Mouse (Mus musculus) limb, embryonic 13.5 days (tissue): Measurements from ENCODE around the gene Krtap19-2. TPM values are rescaled to one million over a fixed set of nuclear protein-coding genes. Genes with fewer than 3 reads are reported as not detected.

Source experiments
- ATAC-seq: fragments of 200-750 bp; cut with Nextera tagmentation; 2 replicates; pipeline ENCODE4 v1.8.0; 2017; ENCODE audit warnings: low read depth, moderate number of reproducible peaks, moderate TSS enrichment; ENCODE audit not compliant: low FRiP score
- H3K27ac ChIP-seq: fragments of 300-500 bp; sonication (generic); 2 replicates; pipeline ENCODE4 v1.5.1; 2015; ENCODE audit warnings: inconsistent platforms, mild to moderate bottlenecking, moderate library complexity
- H3K27me3 ChIP-seq: fragments of 300-500 bp; sonication (generic); 2 replicates; pipeline ENCODE4 v1.6.1; 2015; ENCODE audit warnings: mild to moderate bottlenecking, inconsistent platforms
- H3K36me3 ChIP-seq: fragments of 300-500 bp; sonication (generic); 2 replicates; pipeline ENCODE4 v1.6.1; 2015; ENCODE audit warnings: inconsistent platforms, mild to moderate bottlenecking, moderate library complexity
- H3K4me1 ChIP-seq: fragments of 300-500 bp; sonication (generic); 2 replicates; pipeline ENCODE4 v1.6.1; 2015; ENCODE audit warnings: inconsistent platforms
- H3K4me2 ChIP-seq: fragments of 300-500 bp; sonication (generic); replicated peaks from 2 replicates; pipeline ENCODE4 v1.6.1; 2015; ENCODE audit warnings: inconsistent platforms, mild to moderate bottlenecking, moderate library complexity
- H3K4me3 ChIP-seq: fragments of 300-500 bp; sonication (generic); 2 replicates; pipeline ENCODE4 v1.5.1; 2015; ENCODE audit warnings: moderate library complexity, mild to moderate bottlenecking, inconsistent platforms
- H3K9ac ChIP-seq: fragments of 300-500 bp; sonication (generic); 2 replicates; pipeline ENCODE4 v1.6.1; 2015; ENCODE audit warnings: mild to moderate bottlenecking, inconsistent platforms
- H3K9me3 ChIP-seq: fragments of 300-500 bp; sonication (generic); 2 replicates; pipeline ENCODE4 v1.6.1; 2016; ENCODE audit warnings: inconsistent platforms
- WGBS: fragments of 180-500 bp; shearing (Covaris S2); methylation state at CpG from one replicate; pipeline ENCODE4 v1.1.7; 2015; 5-methylcytosine and 5-hydroxymethylcytosine counted together
- polyA plus RNA-seq: library from polyadenylated mRNA; unstranded; fragments of >200 nt; fragmentation: Nextera tagmentation; extraction: Ambion mirVana; gene quantifications from 2 replicates; pipeline ENCODE4 v1.2.1, GENCODE M21; 2015

Gene Krtap19-2
- not detected in 2 replicates for polyA plus RNA-seq

- Histone ChIP-seq H3K27ac (no peak within 1 kb of the TSS), H3K27me3 (no peaks in the 10 kb centered on the region), H3K4me3 (no peak within 1 kb of the TSS), H3K9ac (no peak within 1 kb of the TSS), H3K9me3 (no peaks in the 10 kb centered on the region), H3K4me1 (no peaks in the 10 kb centered on the region), H3K36me3 (no peaks in the 10 kb centered on the region), H3K4me2 (no peak within 1 kb of the TSS)
- 94% methylated on average over 3 of the region's 3 CpGs for WGBS
- ATAC-seq = no peak
Observed at GRCm38 (mm10) chr16:88874169-88874568, at the start of gene Krtap19-2. Gene Krtap19-2 (minus strand): TSS chr16:88874269.

GRCm38 (mm10) chr16:88896357-88896756, 22.3 kb upstream of the Krtap19-2 start, which contains the start of gene Krtap19-5:
Gene Krtap19-5 (minus strand): TSS chr16:88896457.
- no peak within 1 kb of the TSS for H3K4me2 ChIP-seq
- 93% methylated on average over 6 of the region's 6 CpGs for WGBS

GRCm38 (mm10) chr16:88886870-88887269, 12.8 kb upstream of the Krtap19-2 start:
- H3K27ac ChIP-seq = no peak overlapping the region
- H3K4me3 ChIP-seq = no peak overlapping the region
- no peaks in the 10 kb centered on the region for H3K27me3 ChIP-seq
- no peak for ATAC-seq
- 85% methylated on average over 6 of the region's 6 CpGs for WGBS
- no peaks in the 10 kb centered on the region for H3K9me3 ChIP-seq
- no peaks in the 10 kb centered on the region for H3K4me1 ChIP-seq
- no peak overlapping the region for H3K9ac ChIP-seq
- no peak overlapping the region for H3K4me2 ChIP-seq
- H3K36me3 ChIP-seq = no peaks in the 10 kb centered on the region

More at GRCm38 (mm10) chr16:88896357-88896756, 22.3 kb upstream of the Krtap19-2 start, which contains the start of gene Krtap19-5:
- no peak within 1 kb of the TSS for H3K4me3 ChIP-seq
- H3K27ac ChIP-seq = no peak within 1 kb of the TSS
- no peaks in the 10 kb centered on the region for H3K9me3 ChIP-seq
- no peaks in the 10 kb centered on the region for H3K4me1 ChIP-seq
- ATAC-seq = no peak
- no peak within 1 kb of the TSS for H3K9ac ChIP-seq
- no peaks in the 10 kb centered on the region for H3K36me3 ChIP-seq
- H3K27me3 ChIP-seq = no peaks in the 10 kb centered on the region

GRCm38 (mm10) chr16:88884989-88885388, 10.9 kb upstream of the Krtap19-2 start, which contains the start of gene Krtap19-4:
Gene Krtap19-4 (minus strand): TSS chr16:88885089.
- Histone ChIP-seq H3K4me2 (no peak within 1 kb of the TSS), H3K9ac (no peak within 1 kb of the TSS), H3K36me3 (no peaks in the 10 kb centered on the region), H3K9me3 (no peaks in the 10 kb centered on the region), H3K4me1 (no peaks in the 10 kb centered on the region), H3K27ac (no peak within 1 kb of the TSS), H3K27me3 (no peaks in the 10 kb centered on the region), H3K4me3 (no peak within 1 kb of the TSS)
- ATAC-seq = no peak
- 87% methylated on average over 5 of the region's 5 CpGs for whole genome bisulfite sequencing

GRCm38 (mm10) chr16:88877938-88878337, 3.9 kb upstream of the Krtap19-2 start, which contains the start of gene Krtap19-3:
Gene Krtap19-3 (minus strand): TSS chr16:88878038.
- ATAC-seq = no peak
- WGBS = 92% methylated on average over 2 of the region's 2 CpGs
- no peaks in the 10 kb centered on the region for H3K36me3 ChIP-seq

GRCm38 (mm10) chr16:88869311-88869710, 4.8 kb downstream of the Krtap19-2 start, which contains the start of gene Krtap19-1:
Gene Krtap19-1 (minus strand): TSS chr16:88869411.
- no peak for ATAC-seq
- H3K27ac ChIP-seq = no peak within 1 kb of the TSS
- no peaks in the 10 kb centered on the region for H3K27me3 ChIP-seq
- H3K36me3 ChIP-seq = no peaks in the 10 kb centered on the region
- H3K4me2 ChIP-seq = no peak within 1 kb of the TSS
- 88% methylated on average over 6 of the region's 6 CpGs for WGBS
- no peak within 1 kb of the TSS for H3K4me3 ChIP-seq
- H3K9ac ChIP-seq = no peak within 1 kb of the TSS
- H3K9me3 ChIP-seq = no peaks in the 10 kb centered on the region
- H3K4me1 ChIP-seq = no peaks in the 10 kb centered on the region

More at GRCm38 (mm10) chr16:88877938-88878337, 3.9 kb upstream of the Krtap19-2 start, which contains the start of gene Krtap19-3:
- Histone ChIP-seq H3K9me3 (no peaks in the 10 kb centered on the region), H3K4me1 (no peaks in the 10 kb centered on the region), H3K27ac (no peak within 1 kb of the TSS), H3K4me3 (no peak within 1 kb of the TSS), H3K9ac (no peak within 1 kb of the TSS), H3K4me2 (no peak within 1 kb of the TSS), H3K27me3 (no peaks in the 10 kb centered on the region)

- 59% methylated on average over 4 of the region's 4 CpGs for WGBS
- Histone ChIP-seq H3K9me3 (no peaks in the 10 kb centered on the region), H3K27ac (no peak overlapping the region), H3K4me3 (no peak overlapping the region), H3K36me3 (no peaks in the 10 kb centered on the region), H3K4me1 (no peaks in the 10 kb centered on the region), H3K27me3 (no peaks in the 10 kb centered on the region), H3K9ac (no peak overlapping the region), H3K4me2 (no peak overlapping the region)
- ATAC-seq = no peak
Observed at GRCm38 (mm10) chr16:88864887-88865407, 9.1 kb downstream of the Krtap19-2 start.

- Histone ChIP-seq H3K4me3 (no peak overlapping the region), H3K9ac (no peak overlapping the region), H3K4me1 (no peaks in the 10 kb centered on the region), H3K36me3 (no peaks in the 10 kb centered on the region), H3K27ac (no peak overlapping the region), H3K27me3 (no peaks in the 10 kb centered on the region), H3K4me2 (no peak overlapping the region), H3K9me3 (no peaks in the 10 kb centered on the region)
- no peak for ATAC-seq
- WGBS = 12% methylated on average over 5 of the region's 5 CpGs
Observed at GRCm38 (mm10) chr16:88851450-88851849, 22.6 kb downstream of the Krtap19-2 start.

- H3K36me3 ChIP-seq = no peaks in the 10 kb centered on the region
- no peaks in the 10 kb centered on the region for H3K27me3 ChIP-seq
- H3K4me1 ChIP-seq = no peaks in the 10 kb centered on the region
- no peaks in the 10 kb centered on the region for H3K9me3 ChIP-seq
- H3K4me2 ChIP-seq = no peak overlapping the region
- H3K9ac ChIP-seq = no peak overlapping the region
- H3K27ac ChIP-seq = no peak overlapping the region
- 77% methylated on average over 4 of the region's 4 CpGs for WGBS
- H3K4me3 ChIP-seq = no peak overlapping the region
- ATAC-seq = no peak
Observed at GRCm38 (mm10) chr16:88848558-88848957, 25.5 kb downstream of the Krtap19-2 start.

GRCm38 (mm10) chr16:88847363-88847762, 26.7 kb downstream of the Krtap19-2 start:
- no peaks in the 10 kb centered on the region for H3K36me3 ChIP-seq
- no peak overlapping the region for H3K27ac ChIP-seq
- no peaks in the 10 kb centered on the region for H3K27me3 ChIP-seq
- H3K4me2 ChIP-seq = no peak overlapping the region
- H3K4me1 ChIP-seq = no peaks in the 10 kb centered on the region
- no peak for ATAC-seq
- 85% methylated on average over 1 of the region's 1 CpGs for WGBS
- no peaks in the 10 kb centered on the region for H3K9me3 ChIP-seq
- H3K9ac ChIP-seq = no peak overlapping the region
- no peak overlapping the region for H3K4me3 ChIP-seq

GRCm38 (mm10) chr16:88826978-88827377, 47.1 kb downstream of the Krtap19-2 start:
- H3K27me3 ChIP-seq = no peaks in the 10 kb centered on the region
- no peak for ATAC-seq
- H3K4me2 ChIP-seq = no peak overlapping the region
- no peak overlapping the region for H3K4me3 ChIP-seq
- no peaks in the 10 kb centered on the region for H3K4me1 ChIP-seq
- no peaks in the 10 kb centered on the region for H3K36me3 ChIP-seq
- H3K9me3 ChIP-seq = no peaks in the 10 kb centered on the region
- no peak overlapping the region for H3K27ac ChIP-seq
- no peak overlapping the region for H3K9ac ChIP-seq
- 13% methylated on average over 3 of the region's 3 CpGs for WGBS

GRCm38 (mm10) chr16:88826095-88826652, 47.9 kb downstream of the Krtap19-2 start, which contains the start of gene Krtap14:
Gene Krtap14 (minus strand): TSS chr16:88826145.
- no peak for ATAC-seq
- WGBS = 46% methylated on average over 9 of the region's 9 CpGs

More at GRCm38 (mm10) chr16:88826095-88826652, 47.9 kb downstream of the Krtap19-2 start, which contains the start of gene Krtap14:
- Histone ChIP-seq H3K4me1 (no peaks in the 10 kb centered on the region), H3K4me2 (no peak within 1 kb of the TSS), H3K27ac (no peak within 1 kb of the TSS), H3K27me3 (no peaks in the 10 kb centered on the region), H3K4me3 (no peak within 1 kb of the TSS), H3K9ac (no peak within 1 kb of the TSS), H3K36me3 (no peaks in the 10 kb centered on the region), H3K9me3 (no peaks in the 10 kb centered on the region)
